Mouse (Mus musculus) liver, embryonic 16.5 days (tissue): ENCODE measurements around the gene Vmn2r60. TPM values are rescaled to one million over a fixed set of nuclear protein-coding genes. Genes with fewer than 3 reads are reported as not detected.
"Not testable (repeated sequence)": the region's sequence is repeated elsewhere in the genome, so short reads cannot be mapped to it uniquely, and the experiment has no call there.

Experiments
- ATAC-seq: fragments of 200-750 bp; cut with Nextera tagmentation; 2 replicates; pipeline ENCODE4 v1.8.0; 2017; ENCODE audit warnings: low read depth, mild to moderate bottlenecking, moderate number of reproducible peaks, moderate library complexity
- H3K27ac ChIP-seq: fragments of 300-500 bp; sonication (generic); 2 replicates; pipeline ENCODE4 v1.5.1; 2014; ENCODE audit warnings: mild to moderate bottlenecking, low read length
- H3K27me3 ChIP-seq: fragments of 300-500 bp; sonication (generic); 2 replicates; pipeline ENCODE4 v1.6.1; 2014; ENCODE audit warnings: low read depth, low read length, mixed read lengths; ENCODE audit not compliant: control insufficient read depth, insufficient read depth
- H3K36me3 ChIP-seq: fragments of 300-500 bp; sonication (generic); 2 replicates; pipeline ENCODE4 v1.6.1; 2014; ENCODE audit warnings: mild to moderate bottlenecking; ENCODE audit not compliant: control insufficient read depth, insufficient read depth
- H3K4me1 ChIP-seq: fragments of 300-500 bp; sonication (generic); 2 replicates; pipeline ENCODE4 v1.6.1; 2014; ENCODE audit warnings: low read depth, low read length, mixed read lengths; ENCODE audit not compliant: control insufficient read depth
- H3K4me2 ChIP-seq: fragments of 300-500 bp; sonication (generic); 2 replicates; pipeline ENCODE4 v1.6.1; 2014; ENCODE audit warnings: low read depth, low read length, mixed read lengths
- H3K4me3 ChIP-seq: fragments of 300-500 bp; sonication (generic); 2 replicates; pipeline ENCODE4 v1.5.1; 2014; ENCODE audit warnings: low read depth, mild to moderate bottlenecking, low read length
- H3K9ac ChIP-seq: fragments of 300-500 bp; sonication (generic); 2 replicates; pipeline ENCODE4 v1.6.1; 2014; ENCODE audit warnings: low read depth, low read length
- H3K9me3 ChIP-seq: fragments of 300-500 bp; sonication (generic); replicated peaks from 2 replicates; pipeline ENCODE4 v1.6.1; 2016; ENCODE audit warnings: low read length; ENCODE audit not compliant: control insufficient read depth
- WGBS: fragments of 180-500 bp; shearing (Covaris S2); extraction: QIAGEN DNeasy Blood & Tissue Kit; methylation state at CpG from one replicate; pipeline ENCODE4 v1.1.7; 2014; ENCODE audit not compliant: insufficient replicate concordance; 5-methylcytosine and 5-hydroxymethylcytosine counted together
- polyA plus RNA-seq: library from polyadenylated mRNA; unstranded; fragments of >200 nt; fragmentation: Nextera tagmentation; extraction: Ambion mirVana; gene quantifications from 2 replicates; pipeline ENCODE4 v1.2.1, GENCODE M21; 2015

The Vmn2r60 gene
- not detected in 2 replicates for polyA plus RNA-seq

DNA sequence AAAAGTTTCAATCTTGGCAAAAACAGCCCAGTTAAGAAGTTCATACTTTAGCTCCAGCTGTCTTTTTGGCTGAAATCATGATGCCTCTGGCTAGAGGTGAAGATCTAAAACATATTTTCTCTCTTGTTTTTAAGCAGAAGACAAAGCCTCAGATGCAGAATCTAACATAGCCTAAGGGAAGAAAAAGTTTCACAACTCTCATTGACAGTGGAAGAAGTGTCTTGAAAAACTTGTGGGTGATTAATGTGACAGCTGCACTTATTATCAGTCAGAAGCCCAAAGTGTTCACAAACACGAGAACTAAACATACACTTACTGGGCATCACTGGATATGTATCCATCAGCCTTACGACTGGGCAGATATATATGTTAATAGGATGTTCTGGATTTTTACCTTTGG lies at the start of gene Vmn2r60:
Gene Vmn2r60, plus strand, starts transcription at position 301 of the 400 bp plus-strand sequence.
- Histone ChIP-seq H3K4me2 (no peak within 1 kb of the TSS), H3K4me3 (no peak within 1 kb of the TSS), H3K27ac (no peak within 1 kb of the TSS), H3K36me3 (no peaks in the 10 kb centered on the region), H3K27me3 (no peaks in the 10 kb centered on the region), H3K9ac (no peak within 1 kb of the TSS), H3K9me3 (no peaks in the 10 kb centered on the region), H3K4me1 (no peaks in the 10 kb centered on the region)
- no peak for ATAC-seq
- 52% methylated on average over 2 of the region's 2 CpGs for WGBS

GRCm38 (mm10) chr7:42058923-42059322 lies 48.6 kb upstream of the Vmn2r60 start, which contains the start of gene Vmn2r59:
Vmn2r59 (minus strand) TSS chr7:42059023.
- no peaks in the 10 kb centered on the region for H3K36me3 ChIP-seq
- no peak within 1 kb of the TSS for H3K9ac ChIP-seq
- no peaks in the 10 kb centered on the region for H3K4me1 ChIP-seq
- no peak within 1 kb of the TSS for H3K4me3 ChIP-seq
- H3K4me2 ChIP-seq, result no peak within 1 kb of the TSS
- H3K27ac ChIP-seq, result no peak within 1 kb of the TSS
- no peaks in the 10 kb centered on the region for H3K9me3 ChIP-seq
- no peaks in the 10 kb centered on the region for H3K27me3 ChIP-seq
- no peak for ATAC-seq

DNA sequence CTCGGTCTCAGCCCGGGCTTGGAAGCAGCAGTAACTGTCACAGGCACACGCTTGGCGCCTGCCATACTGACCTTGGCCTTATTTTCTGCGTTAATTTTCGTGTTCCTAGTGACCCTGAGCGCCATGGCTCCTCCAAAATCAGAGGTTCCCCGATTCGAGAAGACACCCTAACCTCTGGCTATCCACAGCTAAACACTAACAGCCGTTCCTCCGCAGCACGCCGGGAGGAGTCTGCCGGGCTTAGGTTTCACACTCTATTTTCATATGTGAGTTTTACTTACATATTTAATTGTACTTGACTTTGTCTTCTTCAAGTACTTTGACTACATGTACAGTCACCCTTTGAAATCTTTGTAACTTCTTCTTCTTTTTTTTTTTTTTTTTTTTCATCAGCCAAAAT lies 509 bp upstream of the Vmn2r60 start:
- 0 out of 2 replicates have a peak, but pooled peaks have one; percentile 35 for ATAC-seq
- not testable (repeated sequence) for H3K27me3 ChIP-seq, H3K36me3 ChIP-seq, H3K4me1 ChIP-seq, H3K9ac ChIP-seq, H3K4me3 ChIP-seq, H3K9me3 ChIP-seq, H3K27ac ChIP-seq, H3K4me2 ChIP-seq
- 68% methylated on average over 10 of the region's 14 CpGs for WGBS

Other genes with a start within 250 kb of the Vmn2r60 start
- not detected in 2 replicates for gene Vmn2r58, start 235.1 kb upstream of the Vmn2r60 start, polyA plus RNA-seq
- gene Vmn2r59, start 48.7 kb upstream of the Vmn2r60 start, polyA plus RNA-seq, result not detected in 2 replicates
- gene Vmn2r61, start 152.3 kb downstream of the Vmn2r60 start, polyA plus RNA-seq, result not detected in 2 replicates